Mouse (Mus musculus): ENCODE results near the gene Naglu.
A peak's percentile ranks its signal among the peaks of the same experiment; 100 is the strongest.

Gene Naglu

GRCm38 (mm10) chr11:101056885-101057284, 12.9 kb upstream of the Naglu start:
- DNase-seq (ENCODE audit: low spot score in 2 of 2): no peak

- peak in 1 of 2 experiments; percentile 74 for DNase-seq (ENCODE audit: low spot score in 2 of 2)
These were observed 12.0 kb upstream of the Naglu start for GRCm38 (mm10) chr11:101057860-101058259.

- no peak for DNase-seq (ENCODE audit: low spot score in 2 of 2)
These were observed 11.1 kb upstream of the Naglu start for GRCm38 (mm10) chr11:101058726-101059125.

- DNase-seq (ENCODE audit: low spot score in 2 of 2): no peak
These were observed 10.3 kb upstream of the Naglu start for GRCm38 (mm10) chr11:101059473-101059872.

GRCm38 (mm10) chr11:101060126-101060525, 9.7 kb upstream of the Naglu start:
- no peak for DNase-seq (ENCODE audit: low spot score in 2 of 2)

- no peak for DNase-seq (ENCODE audit: low spot score in 2 of 2)
These were observed 8.8 kb upstream of the Naglu start for GRCm38 (mm10) chr11:101061049-101061448.

GRCm38 (mm10) chr11:101062165-101062884, 7.5 kb upstream of the Naglu start:
- no peak for DNase-seq (ENCODE audit: low spot score in 2 of 2)

GRCm38 (mm10) chr11:101062971-101063675, 6.7 kb upstream of the Naglu start:
- DNase-seq (ENCODE audit: low spot score in 2 of 2): no peak

GRCm38 (mm10) chr11:101063676-101064327, 6.0 kb upstream of the Naglu start:
- no peak for DNase-seq (ENCODE audit: low spot score in 2 of 2)

GRCm38 (mm10) chr11:101064462-101064861, 5.3 kb upstream of the Naglu start:
- DNase-seq (ENCODE audit: low spot score in 2 of 2): no peak

- DNase-seq (ENCODE audit: low spot score in 2 of 2): no peak
These were observed 4.8 kb upstream of the Naglu start for GRCm38 (mm10) chr11:101065002-101065401.

- peak in 1 of 2 experiments; percentile 71 for DNase-seq (ENCODE audit: low spot score in 2 of 2)
These were observed 3.0 kb upstream of the Naglu start for GRCm38 (mm10) chr11:101066549-101067412.

GRCm38 (mm10) chr11:101070189-101070527, 346 bp downstream of the Naglu start:
- no peak for DNase-seq (ENCODE audit: low spot score in 2 of 2)

- no peak for DNase-seq (ENCODE audit: low spot score in 2 of 2)
These were observed 1.2 kb downstream of the Naglu start for GRCm38 (mm10) chr11:101070987-101071386.

GRCm38 (mm10) chr11:101071810-101072428, 2.1 kb downstream of the Naglu start:
- no peak for DNase-seq (ENCODE audit: low spot score in 2 of 2)

GRCm38 (mm10) chr11:101078121-101078520, 8.3 kb downstream of the Naglu start, which contains the start of gene Hsd17b1:
Hsd17b1 (plus strand) TSS chr11:101078411.
- DNase-seq (ENCODE audit: low spot score in 2 of 2): no peak

- no peak for DNase-seq (ENCODE audit: low spot score in 2 of 2)
These were observed 9.9 kb downstream of the Naglu start for GRCm38 (mm10) chr11:101079746-101080145.

GRCm38 (mm10) chr11:101080421-101080820, 10.6 kb downstream of the Naglu start:
- DNase-seq (ENCODE audit: low spot score in 2 of 2): no peak

GRCm38 (mm10) chr11:101081659-101082058, 11.8 kb downstream of the Naglu start:
- DNase-seq (ENCODE audit: low spot score in 2 of 2): no peak

- peak; percentile 84 to 85 for DNase-seq (ENCODE audit: low spot score in 2 of 2)
These were observed 12.6 kb downstream of the Naglu start, which contains the start of gene Coasy for GRCm38 (mm10) chr11:101082208-101083082. Coasy (plus strand) TSS chr11:101082565.
